Comparison of ENCODE assay signal across 8 mouse cellular contexts in genomic region chr6:82401595-82402451, GRCm38 (mm10). TPM values are rescaled to one million over a fixed set of nuclear protein-coding genes. Genes with fewer than 3 reads are reported as not detected.
DNase-seq lines count a peak whose midpoint lies in the region; ATAC-seq lines count a peak whose summit lies in the region.

Tacr1 (plus strand) TSS chr6:82402334.

- WGBS in neural tube, embryonic 15.5 days = under 1% methylated on average over 28 of the region's 28 CpGs

- H3K4me3 ChIP-seq in neural tube, embryonic 15.5 days (replicated peaks) = peak within 1 kb of the TSS; percentile 43

- intact Hi-C loops in left cerebral cortex, postnatal 25 days (cut with DNase I) = no loop called here

- H3K9ac ChIP-seq in neural tube, embryonic 15.5 days (replicated peaks) = peak within 1 kb of the TSS; percentile 38

- H3K9me3 ChIP-seq in neural tube, embryonic 15.5 days (replicated peaks) = no peaks in the 10 kb centered on the region

- no peaks in the 10 kb centered on the region for H3K36me3 ChIP-seq in neural tube, embryonic 15.5 days

- ATAC-seq in neural tube, embryonic 15.5 days (ENCODE audit: low FRiP score) = peak; percentile 92
- ATAC-seq in CD4-positive, CD25-positive, alpha-beta regulatory T cell, adult 4 months = no peak

- peak within 1 kb of the TSS; percentile 64 for H3K27ac ChIP-seq in neural tube, embryonic 15.5 days (replicated peaks)

- H3K4me2 ChIP-seq in neural tube, embryonic 15.5 days = peak within 1 kb of the TSS; percentile 71

- H3K27me3 ChIP-seq in neural tube, embryonic 15.5 days (replicated peaks) = peaks cover 16% of the 10 kb centered on the region; the same call in 1 of the 2 replicates

- H3K4me1 ChIP-seq in neural tube, embryonic 15.5 days = peaks cover 27% of the 10 kb centered on the region

- peak; percentile 62 to 73 for DNase-seq in kidney, postnatal 4 days
- no peak for DNase-seq in kidney, adult 8-10 months
- DNase-seq in cerebellum, postnatal 14 days = peak; percentile 78 to 86
- DNase-seq in frontal cortex, postnatal 10 days (ENCODE audit: low spot score in 2 of 2) = peak; percentile 67 to 73
- DNase-seq in left cerebral cortex, postnatal 25 days (ENCODE audit: low spot score in 2 of 2) = peak; percentile 61 to 63
- no peak for DNase-seq in ovary, postnatal 10 days (ENCODE audit: low spot score)

RNA-seq across cellular contexts. Expression of gene Tacr1, which starts in this region (rescaled TPM):
- total RNA-seq in left cerebral cortex, postnatal 25 days (2021) = 1 to 10 TPM; 2.5 to 4.7 TPM
- 6.1 and 6.4 TPM in 2 replicates for polyA plus RNA-seq in neural tube, embryonic 15.5 days (2015; fragmentation: Nextera tagmentation; extraction: Ambion mirVana)
- not detected for polyA plus RNA-seq in CD4-positive, CD25-positive, alpha-beta regulatory T cell, adult 4 months (2017; shearing (Covaris generic))

Comparison
In these comparisons a context has a peak if more than half of its experiments do, and no peak if none do; other contexts are left out.
1. DNase-seq: peak in kidney, postnatal 4 days (2 of 2), cerebellum, postnatal 14 days (2 of 2), frontal cortex, postnatal 10 days (2 of 2) and left cerebral cortex, postnatal 25 days (2 of 2); none in kidney, adult 8-10 months (0 of 2) and ovary, postnatal 10 days (single experiment).